ENCODE assay signal across 11 mouse cellular contexts in genomic region chr5:42473493-42473892, GRCm38 (mm10).
"Had no signal": no experiment of that assay in that cellular context is flagged by ENCODE, and none has a peak within 500 bp of the region (broad histone marks: within the 10 kb centered on the region; RNA-seq: fewer than 3 reads in every experiment).

No protein-coding gene starts in this region.

- H3K27me3 ChIP-seq: limb, embryonic 15.5 days; liver, embryonic 12.5 days; midbrain, embryonic 12.5 days; neural tube, embryonic 13.5 days had no signal

- H3K4me3 ChIP-seq: left cerebral cortex, adult 2 months; limb, embryonic 15.5 days; liver, embryonic 12.5 days; midbrain, embryonic 12.5 days; neural tube, embryonic 13.5 days had no signal

- ATAC-seq: liver, embryonic 12.5 days; midbrain, embryonic 16.5 days had no signal

- H3K9ac ChIP-seq: limb, embryonic 15.5 days; liver, embryonic 12.5 days; midbrain, embryonic 12.5 days; neural tube, embryonic 13.5 days had no signal

- H3K9me3 ChIP-seq: limb, embryonic 15.5 days; liver, embryonic 12.5 days; midbrain, embryonic 12.5 days; neural tube, embryonic 13.5 days had no signal

- DNase-seq: kidney, adult 18-20 months; kidney, postnatal 25 days; right cerebral cortex, adult 18-20 months; thymus, adult 2 months; thymus, postnatal 25 days had no signal

- H3K4me2 ChIP-seq: limb, embryonic 15.5 days; liver, embryonic 12.5 days; midbrain, embryonic 12.5 days; neural tube, embryonic 13.5 days had no signal

- H3K27ac ChIP-seq: left cerebral cortex, adult 2 months; limb, embryonic 15.5 days; liver, embryonic 12.5 days; midbrain, embryonic 12.5 days; neural tube, embryonic 13.5 days had no signal

- H3K36me3 ChIP-seq: limb, embryonic 15.5 days; liver, embryonic 12.5 days; midbrain, embryonic 12.5 days; neural tube, embryonic 13.5 days had no signal

- H3K4me1 ChIP-seq: limb, embryonic 15.5 days; liver, embryonic 12.5 days; midbrain, embryonic 12.5 days; neural tube, embryonic 13.5 days had no signal
